Mouse (Mus musculus) gastrocnemius, postnatal 4 days (tissue): Measurements from ENCODE around the gene Nhej1. TPM values are rescaled to one million over a fixed set of nuclear protein-coding genes. Genes with fewer than 3 reads are reported as not detected.

ENCODE experiments used
- DNase-seq, 2 experiments: peaks; one replicate each; pipeline ENCODE4 v3.0.0; 2021 to 2022; ENCODE audit warnings: low spot score in 2 of 2, mixed read lengths in 2 of 2
- total RNA-seq, 2 experiments: library from RNA; stranded (reverse); gene quantifications; 2 replicates each; pipeline ENCODE4 v1.2.3; 2021

The Nhej1 gene
- total RNA-seq, 2 experiments from 2014 or later, result 3.5 to 5.3 TPM

- no peak for DNase-seq
These were observed 3.6 kb upstream of the Nhej1 start for GRCm38 (mm10) chr1:75128641-75129040.

GRCm38 (mm10) chr1:75125418-75125817, 418 bp upstream of the Nhej1 start:
- no peak for DNase-seq

GRCm38 (mm10) chr1:75122211-75122610, 2.8 kb downstream of the Nhej1 start:
- DNase-seq, result no peak

GRCm38 (mm10) chr1:75052091-75052490, 72.9 kb downstream of the Nhej1 start:
- no peak for DNase-seq

- no peak for DNase-seq
These were observed 73.6 kb downstream of the Nhej1 start for GRCm38 (mm10) chr1:75051428-75051827.

GRCm38 (mm10) chr1:75048571-75048970, 76.4 kb downstream of the Nhej1 start:
- DNase-seq, result no peak

- DNase-seq, result no peak
These were observed 77.0 kb downstream of the Nhej1 start for GRCm38 (mm10) chr1:75048041-75048440.

GRCm38 (mm10) chr1:75040429-75040828, 84.6 kb downstream of the Nhej1 start:
- peak in 1 of 2 experiments; percentile 15 for DNase-seq

- no peak for DNase-seq
These were observed 93.0 kb downstream of the Nhej1 start for GRCm38 (mm10) chr1:75032041-75032440.

GRCm38 (mm10) chr1:75027061-75027779, 97.8 kb downstream of the Nhej1 start:
- DNase-seq, result no peak

GRCm38 (mm10) chr1:75024419-75025199, 100.4 kb downstream of the Nhej1 start:
- DNase-seq, result no peak

GRCm38 (mm10) chr1:75022216-75022615, 102.8 kb downstream of the Nhej1 start:
- DNase-seq, result no peak

- DNase-seq, result peak; percentile 49 to 81
These were observed 108.2 kb downstream of the Nhej1 start for GRCm38 (mm10) chr1:75016846-75017245.

- no peak for DNase-seq
These were observed 109.3 kb downstream of the Nhej1 start for GRCm38 (mm10) chr1:75015551-75016265.

- DNase-seq, result no peak
These were observed 110.7 kb downstream of the Nhej1 start for GRCm38 (mm10) chr1:75014210-75014845.

- DNase-seq, result no peak
These were observed 114.2 kb downstream of the Nhej1 start for GRCm38 (mm10) chr1:75010817-75011216.

GRCm38 (mm10) chr1:75010203-75010602, 114.8 kb downstream of the Nhej1 start:
- no peak for DNase-seq

- no peak for DNase-seq
These were observed 119.0 kb downstream of the Nhej1 start for GRCm38 (mm10) chr1:75006016-75006415.

GRCm38 (mm10) chr1:75001183-75001582, 123.8 kb downstream of the Nhej1 start:
- no peak for DNase-seq

- peak; percentile 14 to 20 for DNase-seq
These were observed 124.5 kb downstream of the Nhej1 start for GRCm38 (mm10) chr1:75000496-75000895.

- no peak for DNase-seq
These were observed 125.8 kb downstream of the Nhej1 start for GRCm38 (mm10) chr1:74999173-74999572.
